Mouse (Mus musculus) neural tube, postnatal 0 days (tissue): ENCODE measurements around the gene Eno2. TPM values are rescaled to one million over a fixed set of nuclear protein-coding genes. Genes with fewer than 3 reads are reported as not detected.

Source experiments
- microRNA counts: library from miRNA; unstranded; fragments of <30 nt; microRNA quantifications from one replicate; lab custom pipeline; 2015
- microRNA-seq: library from miRNA; unstranded; fragments of <30 nt; microRNA quantifications from one replicate; pipeline ENCODE4, GENCODE M21; 2016
- polyA plus RNA-seq: library from polyadenylated mRNA; unstranded; fragments of >200 nt; fragmentation: Nextera tagmentation; extraction: Ambion mirVana; gene quantifications from 2 replicates; pipeline ENCODE4 v1.2.1, GENCODE M21; 2015

Eno2 gene
- polyA plus RNA-seq = 305 and 307 TPM in 2 replicates

GRCm38 (mm10) chr6:124769101-124769765, at the start of gene Eno2:
Eno2 (minus strand) TSS chr6:124769673.

GRCm38 (mm10) chr6:124813933-124814332, 44.5 kb upstream of the Eno2 start, which contains the start of gene Tpi1:
Tpi1 (minus strand) TSS chr6:124814296.

GRCm38 (mm10) chr6:124808358-124809012, 39.0 kb upstream of the Eno2 start, which contains the start of gene Spsb2:
Spsb2 (plus strand) TSS chr6:124808661.

GRCm38 (mm10) chr6:124779222-124779983, 9.9 kb upstream of the Eno2 start, which contains the start of gene Lrrc23:
Lrrc23 (minus strand) TSS chr6:124779727.

GRCm38 (mm10) chr6:124755831-124756595, 13.5 kb downstream of the Eno2 start, which contains the start of the genes Gm45234 and Atn1:
Gm45234 (minus strand) TSS chr6:124756021.
Atn1 (minus strand) TSS chr6:124756524.

GRCm38 (mm10) chr6:124740888-124741761, 28.3 kb downstream of the Eno2 start, which contains the start of gene Grcc10:
Grcc10 (minus strand) TSS chr6:124741374.

GRCm38 (mm10) chr6:124738511-124739023, 30.9 kb downstream of the Eno2 start, which contains the start of gene Ptpn6:
Ptpn6 (minus strand) TSS chr6:124738714.

GRCm38 (mm10) chr6:124711824-124712782, 57.4 kb downstream of the Eno2 start, which contains the start of the genes Emg1 and Phb2:
Emg1 (minus strand) TSS chr6:124712178.
Phb2 (plus strand) TSS chr6:124712336.

MicroRNAs encoded within 50 kb of the gene (microRNA counts, 519-probe panel; counts per million panel counts)
- 40.5 counts per million for microRNA mmu-miR-141 (lab: Ali Mortazavi, UCI)
- microRNA mmu-miR-200c (lab: Ali Mortazavi, UCI) = 40.5 counts per million

Small RNA genes lying within 50 kb of the gene (microRNA-seq; reads per million reads assigned to microRNA genes)
- gene Mir141 (1.2 reads per million), gene Mir200c (10.7 reads per million, percentile 22 among the genes with 10 or more reads in this experiment)

Other genes starting within 250 kb of the Eno2 start
- 0.99 and 1.5 TPM in 2 replicates for gene C1s1, start 227.3 kb downstream of the Eno2 start, polyA plus RNA-seq
- gene C1rb, start 199.4 kb downstream of the Eno2 start, polyA plus RNA-seq = not detected in 2 replicates
- gene C1s2, start 133.6 kb downstream of the Eno2 start, polyA plus RNA-seq = 0.12 and 0.20 TPM in 2 replicates
- gene Lpcat3, start 106.6 kb downstream of the Eno2 start, polyA plus RNA-seq = 45.6 and 52.8 TPM in 2 replicates
- 88.4 and 88.9 TPM in 2 replicates for gene Emg1, start 57.5 kb downstream of the Eno2 start, polyA plus RNA-seq
- 264 and 265 TPM in 2 replicates for gene Phb2, start 57.3 kb downstream of the Eno2 start, polyA plus RNA-seq
- 5.6 and 6.0 TPM in 2 replicates for gene Ptpn6, start 31.0 kb downstream of the Eno2 start, polyA plus RNA-seq
- 676 and 680 TPM in 2 replicates for gene Grcc10, start 28.3 kb downstream of the Eno2 start, polyA plus RNA-seq
- gene Gm45234, start 13.7 kb downstream of the Eno2 start, polyA plus RNA-seq = not detected in 2 replicates
- 26.7 and 29.5 TPM in 2 replicates for gene Atn1, start 13.1 kb downstream of the Eno2 start, polyA plus RNA-seq
- gene Lrrc23, start 10.1 kb upstream of the Eno2 start, polyA plus RNA-seq = 2.4 and 3.0 TPM in 2 replicates
- gene Spsb2, start 39.0 kb upstream of the Eno2 start, polyA plus RNA-seq = 10.3 and 10.9 TPM in 2 replicates
- gene Tpi1, start 44.6 kb upstream of the Eno2 start, polyA plus RNA-seq = 467 and 484 TPM in 2 replicates
- 154 and 171 TPM in 2 replicates for gene Usp5, start 59.8 kb upstream of the Eno2 start, polyA plus RNA-seq
- gene Cdca3, start 59.9 kb upstream of the Eno2 start, polyA plus RNA-seq = 18.2 and 21.2 TPM in 2 replicates
- gene Gnb3, start 70.6 kb upstream of the Eno2 start, polyA plus RNA-seq = 0.22 and 0.38 TPM in 2 replicates
- 16.8 and 19.6 TPM in 2 replicates for gene P3h3, start 88.1 kb upstream of the Eno2 start, polyA plus RNA-seq
- 35.3 and 42.6 TPM in 2 replicates for gene Gpr162, start 94.3 kb upstream of the Eno2 start, polyA plus RNA-seq
- 0.15 TPM in 1 of 2 replicates, not detected in the other for gene Cd4, start 118.5 kb upstream of the Eno2 start, polyA plus RNA-seq
- gene Lag3, start 142.0 kb upstream of the Eno2 start, polyA plus RNA-seq = 3.1 and 5.2 TPM in 2 replicates
- 932 TPM in 2 replicates for gene Ptms, start 150.4 kb upstream of the Eno2 start, polyA plus RNA-seq
- gene Mlf2, start 161.7 kb upstream of the Eno2 start, polyA plus RNA-seq = 685 and 704 TPM in 2 replicates
- 111 and 114 TPM in 2 replicates for gene Cops7a, start 195.9 kb upstream of the Eno2 start, polyA plus RNA-seq
- gene Pianp, start 227.0 kb upstream of the Eno2 start, polyA plus RNA-seq = 80.9 and 95.2 TPM in 2 replicates
- gene Zfp384, start 239.5 kb upstream of the Eno2 start, polyA plus RNA-seq = 13.6 and 13.7 TPM in 2 replicates